In the genomic region with DNA sequence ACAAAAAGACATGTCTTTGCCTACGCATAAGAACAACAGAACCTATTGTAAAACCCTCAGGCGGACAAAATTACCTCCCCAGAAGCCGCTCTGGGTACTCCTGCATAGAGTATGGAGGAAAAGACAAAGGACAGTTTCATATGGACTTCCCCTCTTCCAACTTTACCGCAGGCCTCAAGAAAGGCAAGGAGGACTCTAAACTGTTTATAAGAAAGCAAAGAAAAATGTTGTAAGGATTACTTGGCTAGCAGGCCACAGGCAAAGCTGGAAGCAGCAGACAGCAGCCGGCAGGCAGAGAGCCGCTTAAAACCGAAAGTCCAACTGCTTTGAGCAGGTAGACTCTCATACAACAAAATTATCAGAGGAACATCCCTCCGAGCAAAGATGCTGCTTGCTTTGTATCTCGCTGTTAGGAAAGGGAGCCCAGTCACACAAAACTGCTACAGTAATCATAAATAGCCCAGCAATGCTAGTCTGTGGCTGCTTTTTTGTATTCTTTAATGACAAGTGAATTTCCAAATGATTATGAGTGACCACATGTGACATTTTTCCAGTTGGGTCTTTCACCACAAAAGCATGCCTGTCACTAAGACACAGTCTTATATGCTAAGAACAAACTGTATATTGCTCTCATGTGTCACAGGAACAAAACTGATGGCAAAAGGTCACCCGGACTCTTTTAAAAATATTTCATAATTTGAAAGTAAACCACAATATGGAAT, we compare ENCODE assay signal across 10 mouse cellular contexts. TPM values are rescaled to one million over a fixed set of nuclear protein-coding genes. Genes with fewer than 3 reads are reported as not detected.
A peak's percentile ranks its signal among the peaks of the same experiment; 100 is the strongest.
DNase-seq lines count a peak whose midpoint lies in the region; ATAC-seq and TF ChIP-seq lines count a peak whose summit lies in the region.
"Had no signal": no experiment of that assay in that cellular context is flagged by ENCODE, and none has a peak within 500 bp of the region (broad histone marks: within the 10 kb centered on the region; RNA-seq: fewer than 3 reads in every experiment).

No protein-coding gene starts in this region.

- TF ChIP-seq POLR2A in thymus, adult 2 months (IDR thresholded peaks at IDR 0.05; ENCODE audit: control insufficient read depth, extremely low read depth, insufficient read depth, low read length, poor library complexity) = no peak

- no peak for TF ChIP-seq EP300 in heart, postnatal 0 days (IDR thresholded peaks at IDR 0.05; ENCODE audit: low read depth)

- no peak for TF ChIP-seq CTCF in heart, postnatal 0 days (IDR thresholded peaks at IDR 0.05; ENCODE audit: low read depth)
- TF ChIP-seq CTCF in thymus, adult 2 months (IDR thresholded peaks at IDR 0.05; ENCODE audit: borderline replicate concordance, control insufficient read depth, extremely low read depth, insufficient read depth, low read length, poor library complexity) = no peak

- H3K27ac ChIP-seq in heart, embryonic 11.5 days (ENCODE audit: low read depth, low read length) = no peak overlapping the region
- peak overlapping the region; percentile 41; the same call in 1 of the 2 replicates for H3K27ac ChIP-seq in heart, postnatal 0 days (ENCODE audit: low read depth)
- no peak overlapping the region for H3K27ac ChIP-seq in thymus, adult 2 months (ENCODE audit: control insufficient read depth, insufficient read depth, low read length)

- no peaks in the 10 kb centered on the region for H3K9me3 ChIP-seq in heart, embryonic 11.5 days (replicated peaks; ENCODE audit: control insufficient read depth, low read length)
- H3K9me3 ChIP-seq in heart, postnatal 0 days (replicated peaks; ENCODE audit: control insufficient read depth, low read length) = no peaks in the 10 kb centered on the region
- peaks cover under 1% of the 10 kb centered on the region; the same call in 1 of the 2 replicates for H3K9me3 ChIP-seq in megakaryocyte, embryonic 14.5 days
- H3K9me3 ChIP-seq: G1E had no signal

- 68% methylated on average over 10 of the region's 10 CpGs for WGBS in heart, embryonic 11.5 days (ENCODE audit: insufficient replicate concordance)
- 81% methylated on average over 10 of the region's 10 CpGs for WGBS in heart, postnatal 0 days
- WGBS in thymus, adult 2 months = 52% methylated on average over 10 of the region's 10 CpGs

- peaks cover 4% of the 10 kb centered on the region; the same call in 1 of the 2 replicates for H3K4me1 ChIP-seq in heart, embryonic 11.5 days (ENCODE audit: control insufficient read depth, insufficient read depth, low read length)
- peaks cover 13% of the 10 kb centered on the region; the same call in 1 of the 2 replicates for H3K4me1 ChIP-seq in heart, postnatal 0 days (ENCODE audit: control insufficient read depth, insufficient read depth)
- H3K4me1 ChIP-seq in megakaryocyte, embryonic 14.5 days = peaks cover 64% of the 10 kb centered on the region
- H3K4me1 ChIP-seq in thymus, adult 2 months (replicated peaks; ENCODE audit: control insufficient read depth, insufficient read depth, low read length) = peaks cover 16% of the 10 kb centered on the region

- no peaks in the 10 kb centered on the region for H3K27me3 ChIP-seq in heart, embryonic 11.5 days (ENCODE audit: control insufficient read depth, insufficient read depth, low read length)
- no peaks in the 10 kb centered on the region for H3K27me3 ChIP-seq in heart, postnatal 0 days (ENCODE audit: control insufficient read depth, insufficient read depth, low read length)
- peaks cover 13% of the 10 kb centered on the region for H3K27me3 ChIP-seq in megakaryocyte, embryonic 14.5 days (replicated peaks)
- no peaks in the 10 kb centered on the region for H3K27me3 ChIP-seq in thymus, adult 2 months (ENCODE audit: control insufficient read depth, insufficient read depth, low read length)

- H3K4me3 ChIP-seq in heart, embryonic 11.5 days (ENCODE audit: low read depth, low read length) = no peak overlapping the region
- no peak overlapping the region for H3K4me3 ChIP-seq in heart, postnatal 0 days (ENCODE audit: low read depth, low read length)
- peak overlapping the region; percentile 67 for H3K4me3 ChIP-seq in megakaryocyte, embryonic 14.5 days (replicated peaks)
- H3K4me3 ChIP-seq in thymus, adult 2 months (ENCODE audit: control insufficient read depth, insufficient read depth, low read length) = no peak overlapping the region

- H3K4me2 ChIP-seq in heart, embryonic 11.5 days = no peak overlapping the region
- H3K4me2 ChIP-seq in heart, postnatal 0 days (ENCODE audit: low read depth, low read length) = peak overlapping the region; percentile 28; the same call in 1 of the 2 replicates

- no peak for ATAC-seq in heart, embryonic 11.5 days (replicated peaks; ENCODE audit: insufficient number of reproducible peaks, low FRiP score, low TSS enrichment)
- peak; percentile 6 for ATAC-seq in CD4-positive, CD25-positive, alpha-beta regulatory T cell, adult 4 months
- ATAC-seq in heart, postnatal 0 days (ENCODE audit: insufficient read depth, low read depth) = no peak

- no peak overlapping the region for H3K9ac ChIP-seq in heart, embryonic 11.5 days (ENCODE audit: low read depth, low read length)
- no peak overlapping the region for H3K9ac ChIP-seq in heart, postnatal 0 days (replicated peaks; ENCODE audit: low read depth, low read length)

- no peaks in the 10 kb centered on the region for H3K36me3 ChIP-seq in heart, embryonic 11.5 days (ENCODE audit: control insufficient read depth, insufficient read depth, low read length)
- H3K36me3 ChIP-seq in heart, postnatal 0 days (replicated peaks; ENCODE audit: control insufficient read depth, insufficient read depth, low read length) = no peaks in the 10 kb centered on the region
- H3K36me3 ChIP-seq in megakaryocyte, embryonic 14.5 days (replicated peaks; ENCODE audit: low read length) = peaks cover 3% of the 10 kb centered on the region
- H3K36me3 ChIP-seq in thymus, adult 2 months (ENCODE audit: control insufficient read depth, insufficient read depth, low read length) = no peaks in the 10 kb centered on the region

- peak; percentile 54 to 69 for DNase-seq in heart, adult 18-20 months
- no peak for DNase-seq in heart, postnatal 0 days (ENCODE audit: low spot score)
- DNase-seq in kidney, postnatal 14 days = no peak
- DNase-seq in adrenal gland, postnatal 10 days = no peak
- no peak for DNase-seq in thymus, adult 2 months
- DNase-seq: embryo, embryonic 11 days had no signal

RNA-seq across cellular contexts. Expression of gene Cradd, which starts 57.7 kb away (rescaled TPM):
- total RNA-seq in heart, adult 18-20 months (2021) = 1 to 10 TPM; 6.4 to 8.4 TPM
- 10.6 and 11.7 TPM in 2 replicates for polyA plus RNA-seq in heart, embryonic 11.5 days (2014; fragmentation: Nextera tagmentation; extraction: Ambion mirVana)
- 10 to 100 TPM; 31.3 to 31.6 TPM for polyA plus RNA-seq in CD4-positive, CD25-positive, alpha-beta regulatory T cell, adult 4 months (2017; shearing (Covaris generic))
- 20.1 and 21.1 TPM in 2 replicates for total RNA-seq in heart, postnatal 0 days (2014; rRNA removed; ENCODE audit: low replicate concordance)
- 11.6 and 12.2 TPM in 2 replicates for polyA plus RNA-seq in heart, postnatal 0 days (2015; fragmentation: Nextera tagmentation; extraction: Ambion mirVana)
- polyA plus RNA-seq in megakaryocyte, embryonic 14.5 days (2012; ENCODE audit: insufficient read depth, low replicate concordance) = 18.0 and 47.9 TPM in 2 replicates
- 10 to 100 TPM in 1 of 2 experiments, 1 to 10 TPM in 1; 8.2 to 13.4 TPM for total RNA-seq in adrenal gland, postnatal 10 days (2021)
- polyA plus RNA-seq in thymus, adult 2 months (2012; rRNA removed) = 15.2 and 15.8 TPM in 2 replicates

Comparison
In these comparisons a context has a peak if more than half of its experiments do, and no peak if none do; other contexts are left out.
1. DNase-seq: peak in heart, adult 18-20 months (2 of 2); none in heart, postnatal 0 days (single experiment), kidney, postnatal 14 days (single experiment), adrenal gland, postnatal 10 days (single experiment) and thymus, adult 2 months (single experiment).